Mouse (Mus musculus) intestine, embryonic 15.5 days (tissue): ENCODE results near the gene Rac2. TPM values are rescaled to one million over a fixed set of nuclear protein-coding genes. Genes with fewer than 3 reads are reported as not detected.
A peak's percentile ranks its signal among the peaks of the same experiment; 100 is the strongest.

Experiments
- ATAC-seq: fragments of 200-750 bp; cut with Nextera tagmentation; 2 replicates; pipeline ENCODE4 v1.8.0; 2017; ENCODE audit warnings: moderate TSS enrichment, moderate library complexity
- H3K27ac ChIP-seq: fragments of 300-500 bp; sonication (generic); 2 replicates; pipeline ENCODE4 v1.5.1; 2015; ENCODE audit warnings: mild to moderate bottlenecking, inconsistent platforms
- H3K27me3 ChIP-seq: fragments of 300-500 bp; sonication (generic); replicated peaks from 2 replicates; pipeline ENCODE4 v1.6.1; 2015; ENCODE audit warnings: inconsistent platforms
- H3K36me3 ChIP-seq: fragments of 300-500 bp; sonication (generic); 2 replicates; pipeline ENCODE4 v1.6.1; 2015; ENCODE audit warnings: inconsistent platforms
- H3K4me1 ChIP-seq: fragments of 300-500 bp; sonication (generic); replicated peaks from 2 replicates; pipeline ENCODE4 v1.6.1; 2015; ENCODE audit warnings: inconsistent platforms
- H3K4me2 ChIP-seq: fragments of 300-500 bp; sonication (generic); replicated peaks from 2 replicates; pipeline ENCODE4 v1.6.1; 2015; ENCODE audit warnings: mild to moderate bottlenecking, inconsistent platforms
- H3K4me3 ChIP-seq: fragments of 300-500 bp; sonication (generic); replicated peaks from 2 replicates; pipeline ENCODE4 v1.5.1; 2015; ENCODE audit warnings: inconsistent platforms
- H3K9ac ChIP-seq: fragments of 300-500 bp; sonication (generic); 2 replicates; pipeline ENCODE4 v1.6.1; 2015; ENCODE audit warnings: inconsistent platforms
- H3K9me3 ChIP-seq: fragments of 300-500 bp; sonication (generic); 2 replicates; pipeline ENCODE4 v1.6.1; 2016; ENCODE audit warnings: inconsistent platforms
- WGBS: fragments of 180-500 bp; shearing (Covaris S2); methylation state at CpG from one replicate; pipeline ENCODE4 v1.1.7; 2015; 5-methylcytosine and 5-hydroxymethylcytosine counted together
- polyA plus RNA-seq: library from polyadenylated mRNA; unstranded; fragments of >200 nt; fragmentation: Nextera tagmentation; extraction: Ambion mirVana; gene quantifications from 2 replicates; pipeline ENCODE4 v1.2.1, GENCODE M21; 2015

Rac2 gene
- polyA plus RNA-seq, result 15.7 and 21.4 TPM in 2 replicates

DNA sequence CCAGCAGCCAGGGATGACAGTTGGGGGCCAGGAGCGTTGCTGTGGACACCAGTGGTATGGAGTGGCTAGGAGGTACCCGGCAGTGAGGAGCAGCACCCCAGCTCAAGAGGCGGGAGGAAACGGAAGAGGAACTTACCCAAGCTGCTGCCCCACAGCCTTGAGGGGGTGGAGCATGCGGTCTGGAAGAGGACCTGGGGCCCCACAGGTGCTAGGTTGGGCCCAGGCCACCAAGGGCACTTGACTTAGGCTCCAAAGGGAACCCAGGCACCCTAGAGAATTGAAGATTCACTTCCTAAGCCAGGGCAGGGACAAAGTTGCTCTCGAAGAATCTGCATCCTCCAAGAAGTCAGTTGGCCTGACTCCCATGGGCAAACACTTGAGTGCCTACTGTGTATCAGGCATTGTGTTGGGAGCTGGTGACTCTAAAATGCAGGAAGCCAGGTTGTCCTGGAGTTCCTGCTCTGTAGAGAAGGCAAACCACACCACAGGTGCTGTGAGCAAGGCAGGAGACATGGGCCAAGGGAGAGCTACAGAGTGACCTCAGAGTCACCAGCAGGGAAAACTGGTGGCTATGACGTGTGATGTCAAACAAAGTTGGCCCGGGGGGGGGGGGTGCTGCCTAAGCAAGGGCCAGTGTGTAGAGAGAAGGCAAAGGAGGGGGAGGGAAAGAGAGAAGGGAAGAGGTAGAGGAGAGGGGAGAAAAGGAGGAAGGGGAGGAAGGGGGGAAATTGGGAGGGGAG is at the start of gene Rac2:
Rac2 (minus strand) TSS at position 126 of the 740 bp plus-strand sequence.
- WGBS, result 73% methylated on average over 8 of the region's 8 CpGs
- Histone ChIP-seq H3K27ac (no peak within 1 kb of the TSS), H3K4me2 (no peak within 1 kb of the TSS), H3K9ac (no peak within 1 kb of the TSS), H3K4me1 (no peaks in the 10 kb centered on the region), H3K27me3 (no peaks in the 10 kb centered on the region), H3K9me3 (no peaks in the 10 kb centered on the region), H3K36me3 (no peaks in the 10 kb centered on the region), H3K4me3 (peak within 1 kb of the TSS; percentile 4; the same call in 1 of the 2 replicates)
- no peak for ATAC-seq

DNA sequence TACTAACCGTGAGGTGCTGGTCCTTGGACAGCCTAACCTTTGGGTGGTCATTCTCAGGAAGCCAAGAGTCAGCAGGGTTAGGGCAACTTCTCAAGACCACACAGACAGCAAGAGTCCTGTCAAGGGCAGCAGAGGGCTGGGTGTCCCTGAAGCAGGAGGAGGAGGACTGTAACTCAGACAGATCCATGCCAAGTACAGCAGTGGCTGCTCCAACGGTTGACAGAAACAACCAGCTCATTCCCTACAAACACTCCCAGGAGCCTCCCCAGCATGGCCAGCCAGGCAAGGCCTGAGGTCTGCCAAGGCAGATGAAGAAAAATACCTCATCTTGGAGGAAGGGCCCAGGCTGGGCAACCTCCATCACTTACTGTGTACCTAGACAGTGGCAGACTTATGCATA is 44.4 kb upstream of the Rac2 start:
- 81% methylated on average over 2 of the region's 2 CpGs for WGBS
- H3K4me2 ChIP-seq, result no peak overlapping the region
- no peaks in the 10 kb centered on the region for H3K4me1 ChIP-seq
- no peak for ATAC-seq
- H3K27ac ChIP-seq, result no peak overlapping the region
- H3K27me3 ChIP-seq, result peaks cover 3% of the 10 kb centered on the region; the same call in 1 of the 2 replicates
- no peak overlapping the region for H3K9ac ChIP-seq
- H3K9me3 ChIP-seq, result no peaks in the 10 kb centered on the region
- no peaks in the 10 kb centered on the region for H3K36me3 ChIP-seq
- no peak overlapping the region for H3K4me3 ChIP-seq

DNA sequence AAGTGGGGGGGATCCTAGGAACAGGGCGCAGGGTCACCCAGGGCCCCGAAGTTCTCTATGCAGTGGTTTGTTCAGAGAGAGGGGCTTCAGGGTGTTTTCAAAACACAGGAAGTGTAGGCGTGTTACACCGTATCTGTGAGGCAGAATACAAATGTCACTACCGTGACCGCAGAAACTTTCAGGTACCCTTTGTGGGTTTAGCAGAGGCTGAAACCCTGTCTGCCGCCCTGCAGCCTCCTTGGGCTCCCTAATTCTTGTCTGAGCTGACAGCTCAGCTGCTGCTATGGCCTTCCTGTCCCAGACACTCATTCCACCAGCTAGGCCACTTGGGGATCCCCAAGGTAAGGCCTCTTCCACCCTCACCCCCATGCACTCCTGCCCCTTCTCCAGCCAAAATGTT is 42.0 kb upstream of the Rac2 start:
- 86% methylated on average over 7 of the region's 7 CpGs for WGBS
- H3K9ac ChIP-seq, result no peak overlapping the region
- H3K4me1 ChIP-seq, result no peaks in the 10 kb centered on the region
- H3K4me2 ChIP-seq, result no peak overlapping the region
- no peaks in the 10 kb centered on the region for H3K27me3 ChIP-seq
- no peak for ATAC-seq
- H3K27ac ChIP-seq, result no peak overlapping the region
- no peak overlapping the region for H3K4me3 ChIP-seq
- no peaks in the 10 kb centered on the region for H3K36me3 ChIP-seq
- H3K9me3 ChIP-seq, result no peaks in the 10 kb centered on the region

DNA sequence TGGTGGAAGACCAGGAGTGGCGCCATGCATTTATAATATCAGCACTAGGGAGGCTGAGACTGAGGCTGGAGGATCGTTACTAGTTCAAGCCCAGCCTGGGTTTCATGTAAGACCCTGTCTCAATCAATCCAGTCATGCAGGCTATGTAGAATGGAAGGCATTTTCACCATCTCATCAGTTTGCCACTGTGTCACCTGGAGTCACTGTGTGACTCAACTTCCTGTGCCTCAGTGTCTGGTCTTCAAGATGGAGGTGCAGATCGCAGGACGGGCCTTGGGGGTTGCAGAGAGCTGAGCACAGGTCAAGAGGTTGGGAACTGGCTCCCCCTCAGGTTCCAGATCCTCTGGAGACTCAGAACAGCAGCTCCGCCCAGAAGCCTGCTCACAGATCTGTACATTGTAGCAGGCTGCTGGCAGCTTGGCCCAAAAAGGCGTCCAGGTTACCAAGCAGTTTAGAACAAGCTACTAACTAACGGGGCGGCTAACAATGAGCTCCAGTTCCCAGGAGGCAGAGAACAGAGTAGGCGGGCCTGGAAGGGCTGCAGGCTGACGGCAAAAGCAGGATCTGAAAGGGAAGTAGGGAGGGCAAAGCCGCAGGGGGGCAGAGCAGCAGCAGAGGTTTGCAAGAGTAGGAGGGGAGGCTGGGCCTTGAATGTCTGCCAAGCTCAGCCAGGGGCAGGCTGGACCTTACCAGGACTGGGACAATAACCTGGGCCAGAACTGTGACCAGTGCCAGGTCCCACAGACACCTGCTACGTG is 38.3 kb upstream of the Rac2 start:
- Histone ChIP-seq H3K4me1 (no peaks in the 10 kb centered on the region), H3K27me3 (no peaks in the 10 kb centered on the region), H3K27ac (no peak overlapping the region), H3K9ac (no peak overlapping the region), H3K4me3 (no peak overlapping the region), H3K9me3 (no peaks in the 10 kb centered on the region), H3K36me3 (no peaks in the 10 kb centered on the region), H3K4me2 (no peak overlapping the region)
- WGBS, result 49% methylated on average over 12 of the region's 12 CpGs
- ATAC-seq, result no peak

DNA sequence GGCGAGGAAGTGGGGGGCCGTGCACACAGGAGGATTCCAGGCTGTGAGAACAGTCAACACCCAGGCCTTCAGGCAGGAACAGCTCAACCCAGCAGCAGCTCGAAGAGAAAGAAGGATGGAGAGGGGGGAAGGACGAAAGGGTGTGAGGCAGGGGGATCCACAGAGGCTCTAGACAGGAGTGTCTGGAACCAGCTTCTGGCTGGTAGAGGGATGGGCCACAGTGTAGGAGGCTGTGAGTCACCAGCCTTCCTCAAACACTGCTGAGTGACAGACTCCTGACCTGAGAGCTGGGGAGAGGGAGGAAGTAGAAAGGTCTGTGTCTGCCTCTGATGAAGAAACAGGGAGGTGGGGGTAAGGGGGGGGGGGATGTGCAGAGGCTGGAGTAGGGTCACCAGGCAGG is 34.9 kb upstream of the Rac2 start:
- WGBS, result 48% methylated on average over 4 of the region's 4 CpGs
- no peak overlapping the region for H3K27ac ChIP-seq
- H3K4me2 ChIP-seq, result no peak overlapping the region
- no peaks in the 10 kb centered on the region for H3K9me3 ChIP-seq
- H3K9ac ChIP-seq, result no peak overlapping the region
- peak; percentile 53; the same call in 1 of the 2 replicates for ATAC-seq
- H3K4me1 ChIP-seq, result no peaks in the 10 kb centered on the region
- no peak overlapping the region for H3K4me3 ChIP-seq
- no peaks in the 10 kb centered on the region for H3K27me3 ChIP-seq
- no peaks in the 10 kb centered on the region for H3K36me3 ChIP-seq

DNA sequence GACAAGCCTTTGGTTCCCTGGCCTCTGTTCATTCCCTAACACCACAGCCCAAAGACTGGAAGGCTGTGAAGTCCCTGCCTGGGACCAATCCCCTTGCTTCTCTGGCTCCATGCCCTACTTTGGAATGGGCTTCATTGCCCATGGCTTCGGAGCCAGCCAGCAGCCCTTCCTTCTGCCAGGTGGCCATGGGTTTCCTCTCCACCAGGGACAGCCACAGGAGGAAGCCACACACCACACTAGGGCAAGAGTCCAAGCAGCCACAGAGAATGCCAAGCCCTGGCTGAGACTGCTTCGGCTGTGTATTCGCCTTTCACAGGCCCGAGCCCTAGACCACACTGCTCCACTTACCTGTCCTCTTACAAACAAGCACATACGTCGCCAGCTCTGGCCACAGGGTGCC is 33.5 kb upstream of the Rac2 start:
- 82% methylated on average over 6 of the region's 6 CpGs for WGBS
- Histone ChIP-seq H3K9me3 (no peaks in the 10 kb centered on the region), H3K9ac (no peak overlapping the region), H3K27ac (no peak overlapping the region), H3K27me3 (no peaks in the 10 kb centered on the region), H3K4me2 (no peak overlapping the region), H3K36me3 (no peaks in the 10 kb centered on the region), H3K4me1 (no peaks in the 10 kb centered on the region), H3K4me3 (no peak overlapping the region)
- ATAC-seq, result no peak

DNA sequence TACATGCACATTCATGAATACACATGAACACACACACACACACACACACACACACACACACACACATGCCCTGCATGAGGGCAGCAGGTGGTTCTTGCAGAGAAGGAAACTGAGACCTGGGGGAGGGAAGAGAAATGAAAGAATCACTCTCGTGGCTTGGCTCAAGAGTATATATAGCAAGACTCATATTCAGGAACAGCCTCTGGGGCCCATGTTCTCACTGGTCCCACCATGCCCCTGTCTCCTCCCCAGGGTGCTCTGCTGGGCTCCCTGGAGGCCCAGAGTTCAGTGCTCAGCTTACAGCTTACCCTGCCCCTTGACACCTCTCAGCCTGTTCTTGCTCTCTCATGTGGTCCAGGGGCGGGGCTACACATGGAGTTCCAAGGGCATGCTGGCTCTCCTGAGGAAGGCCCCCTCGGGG is 32.8 kb upstream of the Rac2 start:
- ATAC-seq, result no peak
- Histone ChIP-seq H3K27ac (no peak overlapping the region), H3K4me1 (no peaks in the 10 kb centered on the region), H3K36me3 (no peaks in the 10 kb centered on the region), H3K9me3 (no peaks in the 10 kb centered on the region), H3K4me3 (no peak overlapping the region), H3K9ac (no peak overlapping the region), H3K4me2 (no peak overlapping the region), H3K27me3 (no peaks in the 10 kb centered on the region)
- WGBS, result 32% methylated on average over 3 of the region's 3 CpGs

DNA sequence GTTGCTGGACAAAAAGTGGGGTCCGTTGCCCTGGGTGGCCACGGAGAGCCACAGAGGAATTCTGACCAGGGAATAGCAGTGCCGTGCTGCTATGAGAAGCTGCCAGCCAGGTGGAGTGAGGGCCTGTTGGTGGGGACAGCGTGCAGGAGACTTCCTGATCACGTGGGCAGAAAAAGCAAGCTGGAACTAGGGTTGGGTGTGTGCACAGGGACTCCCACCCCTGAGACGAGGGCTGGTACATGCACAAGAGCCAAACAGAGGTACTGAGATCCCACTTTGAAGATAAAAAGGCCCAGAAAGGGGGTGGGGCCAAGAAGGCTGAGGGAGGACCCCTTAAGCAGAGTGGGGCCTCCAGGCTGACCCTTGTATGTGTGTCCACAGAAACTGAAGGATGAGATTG is 31.7 kb upstream of the Rac2 start:
- H3K4me2 ChIP-seq, result no peak overlapping the region
- WGBS, result 70% methylated on average over 6 of the region's 6 CpGs
- no peaks in the 10 kb centered on the region for H3K36me3 ChIP-seq
- H3K9me3 ChIP-seq, result no peaks in the 10 kb centered on the region
- H3K4me3 ChIP-seq, result no peak overlapping the region
- no peak overlapping the region for H3K9ac ChIP-seq
- H3K27ac ChIP-seq, result no peak overlapping the region
- no peak for ATAC-seq
- no peaks in the 10 kb centered on the region for H3K27me3 ChIP-seq
- no peaks in the 10 kb centered on the region for H3K4me1 ChIP-seq

DNA sequence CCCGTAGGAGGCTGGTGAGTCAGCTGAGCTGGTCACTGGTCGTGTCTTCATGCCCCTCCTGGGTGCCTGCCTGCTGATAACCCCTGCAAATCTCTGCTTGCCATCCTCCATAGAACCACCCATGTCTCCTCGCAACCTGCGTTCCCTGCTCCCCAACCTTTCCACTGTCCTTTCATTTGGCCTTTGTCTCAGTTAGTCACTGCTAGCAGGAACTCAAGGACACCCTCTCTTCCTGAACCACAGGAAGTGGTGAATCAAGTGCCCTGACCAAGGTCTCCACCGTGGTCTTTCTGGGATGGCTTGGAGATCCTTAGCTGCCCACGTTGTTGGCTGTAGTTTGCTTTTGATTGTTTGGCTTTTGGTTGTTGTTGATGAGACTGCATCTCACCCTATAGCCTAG is 28.6 kb upstream of the Rac2 start:
- H3K27me3 ChIP-seq, result no peaks in the 10 kb centered on the region
- H3K27ac ChIP-seq, result no peak overlapping the region
- WGBS, result 78% methylated on average over 6 of the region's 6 CpGs
- H3K36me3 ChIP-seq, result no peaks in the 10 kb centered on the region
- H3K9ac ChIP-seq, result no peak overlapping the region
- ATAC-seq, result no peak
- no peak overlapping the region for H3K4me2 ChIP-seq
- H3K4me3 ChIP-seq, result no peak overlapping the region
- H3K4me1 ChIP-seq, result no peaks in the 10 kb centered on the region
- H3K9me3 ChIP-seq, result no peaks in the 10 kb centered on the region

DNA sequence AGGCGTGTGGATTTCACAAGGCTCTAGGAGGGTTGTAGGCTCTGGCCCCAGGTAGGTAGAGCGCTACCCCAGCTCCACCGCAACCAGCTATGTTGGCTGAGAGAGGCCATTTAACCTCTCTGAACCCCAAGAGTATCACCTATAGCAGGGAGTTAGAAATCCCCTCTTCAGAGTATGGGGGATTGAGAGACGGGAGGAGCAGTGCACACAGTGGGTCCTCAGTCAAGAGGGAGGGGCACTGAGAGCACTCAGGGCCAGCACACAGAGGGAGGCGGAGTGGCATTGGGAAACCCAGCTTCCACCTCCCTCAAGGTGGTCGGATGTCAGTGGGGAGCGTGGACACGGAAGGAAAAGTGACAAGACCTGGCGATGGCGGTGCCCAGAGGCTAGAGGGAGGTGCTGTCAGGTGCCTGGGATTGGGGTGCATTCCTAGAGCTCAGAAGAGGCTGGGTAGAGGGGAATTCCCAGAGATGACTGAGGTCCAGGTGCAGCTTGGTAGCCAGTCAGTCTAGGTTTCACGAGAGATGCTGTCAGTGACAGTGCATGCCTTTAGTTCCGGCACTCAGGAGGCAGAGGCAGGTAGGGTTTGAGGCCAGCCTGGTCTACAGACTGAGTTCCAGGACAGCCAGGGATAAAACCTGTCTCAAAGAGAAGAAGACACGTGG is 27.1 kb upstream of the Rac2 start:
- WGBS, result 80% methylated on average over 13 of the region's 13 CpGs
- ATAC-seq, result no peak

DNA sequence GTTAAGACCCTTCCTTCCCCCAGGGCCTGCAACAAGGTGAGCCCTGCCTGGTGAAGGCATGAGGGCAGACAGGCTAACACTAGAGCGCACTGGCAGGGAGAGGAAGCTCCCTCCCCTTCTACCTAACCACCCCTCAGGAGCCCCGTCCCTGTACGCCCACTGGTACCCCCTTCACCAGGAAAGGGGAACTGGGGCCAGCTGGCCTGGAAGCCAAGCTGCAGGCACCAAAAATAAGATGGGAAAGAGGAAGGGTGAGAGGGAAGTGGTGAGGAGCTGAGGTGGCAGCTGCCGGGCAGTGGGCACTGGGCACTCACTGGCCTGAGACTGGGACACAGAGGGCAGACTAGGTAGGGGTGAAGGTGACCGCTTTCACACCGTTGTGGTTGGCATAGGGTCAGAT is 26.5 kb upstream of the Rac2 start:
- Histone ChIP-seq H3K36me3 (no peaks in the 10 kb centered on the region), H3K27me3 (no peaks in the 10 kb centered on the region), H3K9ac (no peak overlapping the region), H3K4me2 (no peak overlapping the region), H3K27ac (no peak overlapping the region), H3K9me3 (no peaks in the 10 kb centered on the region), H3K4me3 (no peak overlapping the region), H3K4me1 (no peaks in the 10 kb centered on the region)
- WGBS, result 74% methylated on average over 6 of the region's 6 CpGs
- no peak for ATAC-seq

More for the DNA sequence above, 27.1 kb upstream of the Rac2 start:
- Histone ChIP-seq H3K9me3 (no peaks in the 10 kb centered on the region), H3K4me2 (no peak overlapping the region), H3K4me3 (no peak overlapping the region), H3K27ac (no peak overlapping the region), H3K36me3 (no peaks in the 10 kb centered on the region), H3K4me1 (no peaks in the 10 kb centered on the region), H3K27me3 (no peaks in the 10 kb centered on the region), H3K9ac (no peak overlapping the region)

DNA sequence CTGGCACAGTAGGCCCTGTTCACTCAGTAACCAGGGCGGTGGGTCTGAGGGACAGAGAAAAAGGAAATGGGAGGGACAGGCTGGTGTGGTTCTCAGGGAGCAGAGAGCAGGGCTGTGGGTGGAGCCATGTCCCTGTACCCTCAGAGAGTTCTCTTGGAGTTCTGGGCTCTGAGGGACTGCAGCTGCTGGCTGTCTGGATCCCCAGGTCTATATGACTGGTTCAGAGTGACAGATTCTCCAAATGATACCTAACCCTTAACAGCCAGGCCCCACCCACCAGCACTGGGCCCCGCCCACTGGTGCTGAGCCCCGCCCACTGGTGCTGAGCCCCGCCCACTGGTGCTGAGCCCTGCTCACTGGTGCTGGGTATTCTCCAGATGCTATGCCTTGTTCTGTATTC is 25.1 kb upstream of the Rac2 start:
- H3K4me2 ChIP-seq, result no peak overlapping the region
- H3K9ac ChIP-seq, result no peak overlapping the region
- H3K36me3 ChIP-seq, result no peaks in the 10 kb centered on the region
- no peak for ATAC-seq
- no peaks in the 10 kb centered on the region for H3K27me3 ChIP-seq
- no peaks in the 10 kb centered on the region for H3K9me3 ChIP-seq
- WGBS, result 43% methylated on average over 4 of the region's 4 CpGs
- H3K4me3 ChIP-seq, result no peak overlapping the region
- no peaks in the 10 kb centered on the region for H3K4me1 ChIP-seq
- H3K27ac ChIP-seq, result no peak overlapping the region
